ENCODE assay signal across 21 mouse cellular contexts in genomic region chr9:77175870-77176269, GRCm38 (mm10).
A peak's percentile ranks its signal among the peaks of the same experiment; 100 is the strongest.
DNase-seq lines count a peak whose midpoint lies in the region; ATAC-seq lines count a peak whose summit lies in the region.
"Had no signal": no experiment of that assay in that cellular context is flagged by ENCODE, and none has a peak within 500 bp of the region (broad histone marks: within the 10 kb centered on the region; RNA-seq: fewer than 3 reads in every experiment).

No protein-coding gene starts in this region.

- no peaks in the 10 kb centered on the region for H3K9me3 ChIP-seq in embryonic facial prominence, embryonic 14.5 days (ENCODE audit: control insufficient read depth, low read length)
- H3K9me3 ChIP-seq in embryonic facial prominence, embryonic 10.5 days, result no peaks in the 10 kb centered on the region
- H3K9me3 ChIP-seq in hindbrain, embryonic 15.5 days, result no peaks in the 10 kb centered on the region
- H3K9me3 ChIP-seq in hindbrain, embryonic 14.5 days (ENCODE audit: control insufficient read depth, low read length), result no peaks in the 10 kb centered on the region
- no peaks in the 10 kb centered on the region for H3K9me3 ChIP-seq in midbrain, embryonic 14.5 days (ENCODE audit: control insufficient read depth, low read length)
- H3K9me3 ChIP-seq in midbrain, embryonic 11.5 days (ENCODE audit: control insufficient read depth, low read length), result no peaks in the 10 kb centered on the region
- H3K9me3 ChIP-seq: forebrain, embryonic 13.5 days; heart, embryonic 15.5 days; intestine, embryonic 15.5 days had no signal

- H3K4me1 ChIP-seq in embryonic facial prominence, embryonic 14.5 days (ENCODE audit: control insufficient read depth, insufficient read depth, low read length), result no peaks in the 10 kb centered on the region
- no peaks in the 10 kb centered on the region for H3K4me1 ChIP-seq in embryonic facial prominence, embryonic 10.5 days
- H3K4me1 ChIP-seq in hindbrain, embryonic 15.5 days (replicated peaks), result no peaks in the 10 kb centered on the region
- H3K4me1 ChIP-seq in hindbrain, embryonic 14.5 days (replicated peaks; ENCODE audit: control insufficient read depth, insufficient read depth, low read length), result no peaks in the 10 kb centered on the region
- no peaks in the 10 kb centered on the region for H3K4me1 ChIP-seq in midbrain, embryonic 14.5 days (ENCODE audit: control insufficient read depth, insufficient read depth, low read length)
- H3K4me1 ChIP-seq in midbrain, embryonic 11.5 days (ENCODE audit: control insufficient read depth, insufficient read depth, low read length), result peaks cover 2% of the 10 kb centered on the region; the same call in 1 of the 2 replicates
- H3K4me1 ChIP-seq: forebrain, embryonic 13.5 days; heart, embryonic 15.5 days; intestine, embryonic 15.5 days had no signal

- H3K4me2 ChIP-seq in embryonic facial prominence, embryonic 14.5 days (ENCODE audit: low read depth, low read length), result no peak overlapping the region
- no peak overlapping the region for H3K4me2 ChIP-seq in hindbrain, embryonic 15.5 days
- H3K4me2 ChIP-seq in hindbrain, embryonic 14.5 days (replicated peaks), result no peak overlapping the region
- no peak overlapping the region for H3K4me2 ChIP-seq in midbrain, embryonic 14.5 days (ENCODE audit: low read length)
- H3K4me2 ChIP-seq in midbrain, embryonic 11.5 days, result no peak overlapping the region
- H3K4me2 ChIP-seq: forebrain, embryonic 13.5 days; heart, embryonic 11.5 days; heart, embryonic 15.5 days; intestine, embryonic 15.5 days had no signal

- WGBS in embryonic facial prominence, embryonic 14.5 days, result 71% methylated on average over 3 of the region's 3 CpGs
- WGBS in embryonic facial prominence, embryonic 10.5 days, result 77% methylated on average over 3 of the region's 3 CpGs
- WGBS in hindbrain, embryonic 15.5 days, result 65% methylated on average over 3 of the region's 3 CpGs
- WGBS in hindbrain, embryonic 14.5 days, result 67% methylated on average over 3 of the region's 3 CpGs
- 77% methylated on average over 3 of the region's 3 CpGs for WGBS in midbrain, embryonic 14.5 days
- 82% methylated on average over 3 of the region's 3 CpGs for WGBS in midbrain, embryonic 11.5 days

- no peak overlapping the region for H3K9ac ChIP-seq in embryonic facial prominence, embryonic 14.5 days (ENCODE audit: low read depth, low read length)
- H3K9ac ChIP-seq in hindbrain, embryonic 15.5 days, result no peak overlapping the region
- H3K9ac ChIP-seq in hindbrain, embryonic 14.5 days, result no peak overlapping the region
- no peak overlapping the region for H3K9ac ChIP-seq in midbrain, embryonic 14.5 days (replicated peaks; ENCODE audit: low read length)
- no peak overlapping the region for H3K9ac ChIP-seq in midbrain, embryonic 11.5 days (ENCODE audit: low read length)
- H3K9ac ChIP-seq: forebrain, embryonic 13.5 days; heart, embryonic 15.5 days; intestine, embryonic 15.5 days had no signal

- H3K27me3 ChIP-seq in embryonic facial prominence, embryonic 14.5 days (replicated peaks; ENCODE audit: control insufficient read depth, insufficient read depth, low read length), result no peaks in the 10 kb centered on the region
- H3K27me3 ChIP-seq in embryonic facial prominence, embryonic 10.5 days (replicated peaks; ENCODE audit: low read depth, poor library complexity, severe bottlenecking), result no peaks in the 10 kb centered on the region
- no peaks in the 10 kb centered on the region for H3K27me3 ChIP-seq in hindbrain, embryonic 15.5 days
- H3K27me3 ChIP-seq in hindbrain, embryonic 14.5 days (ENCODE audit: control insufficient read depth, insufficient read depth, low read length), result no peaks in the 10 kb centered on the region
- no peaks in the 10 kb centered on the region for H3K27me3 ChIP-seq in midbrain, embryonic 14.5 days (ENCODE audit: control insufficient read depth, insufficient read depth, low read length)
- H3K27me3 ChIP-seq in midbrain, embryonic 11.5 days (ENCODE audit: control insufficient read depth, insufficient read depth, low read length), result no peaks in the 10 kb centered on the region
- H3K27me3 ChIP-seq: forebrain, embryonic 13.5 days; heart, embryonic 15.5 days; intestine, embryonic 15.5 days had no signal

- no peak for DNase-seq in embryonic facial prominence, embryonic 14.5 days (ENCODE audit: low spot score)
- no peak for DNase-seq in embryonic facial prominence, embryonic 10.5 days (ENCODE audit: low spot score)
- no peak for DNase-seq in hindbrain, embryonic 14.5 days (ENCODE audit: low spot score)
- peak; percentile 32 for DNase-seq in midbrain, embryonic 14.5 days
- DNase-seq in midbrain, embryonic 11.5 days (ENCODE audit: low spot score, missing footprints), result no peak
- peak; percentile 10 for DNase-seq in telencephalon, adult 2 months (ENCODE audit: low read depth, low spot score)
- DNase-seq in spleen, postnatal 4 days (ENCODE audit: low spot score in 2 of 2), result no peak
- DNase-seq: adrenal gland, postnatal 10 days; B cell, adult 2 months; cerebellum, adult 2 months; cerebellum, postnatal 10 days; gastrocnemius, postnatal 10 days; heart, adult 2 months; heart, postnatal 14 days; kidney, adult 18-20 months had no signal

- H3K27ac ChIP-seq in embryonic facial prominence, embryonic 14.5 days (replicated peaks; ENCODE audit: low read depth, low read length), result no peak overlapping the region
- H3K27ac ChIP-seq in embryonic facial prominence, embryonic 10.5 days (replicated peaks), result no peak overlapping the region
- no peak overlapping the region for H3K27ac ChIP-seq in hindbrain, embryonic 15.5 days (replicated peaks)
- H3K27ac ChIP-seq in hindbrain, embryonic 14.5 days, result no peak overlapping the region
- H3K27ac ChIP-seq in midbrain, embryonic 14.5 days (replicated peaks; ENCODE audit: low read depth, low read length), result no peak overlapping the region; the same call in 1 of the 2 replicates
- no peak overlapping the region for H3K27ac ChIP-seq in midbrain, embryonic 11.5 days (ENCODE audit: low read depth, low read length)
- H3K27ac ChIP-seq: forebrain, embryonic 13.5 days; heart, adult 2 months; heart, embryonic 15.5 days; intestine, embryonic 15.5 days had no signal

- no peak overlapping the region for H3K4me3 ChIP-seq in embryonic facial prominence, embryonic 14.5 days (ENCODE audit: low read depth, low read length)
- no peak overlapping the region for H3K4me3 ChIP-seq in embryonic facial prominence, embryonic 10.5 days
- no peak overlapping the region for H3K4me3 ChIP-seq in hindbrain, embryonic 15.5 days
- H3K4me3 ChIP-seq in hindbrain, embryonic 14.5 days (replicated peaks; ENCODE audit: low read length), result no peak overlapping the region
- no peak overlapping the region for H3K4me3 ChIP-seq in midbrain, embryonic 14.5 days (replicated peaks; ENCODE audit: low read depth, low read length)
- H3K4me3 ChIP-seq in midbrain, embryonic 11.5 days (ENCODE audit: low read depth, low read length), result no peak overlapping the region
- H3K4me3 ChIP-seq: forebrain, embryonic 13.5 days; heart, adult 2 months; heart, embryonic 15.5 days; intestine, embryonic 15.5 days had no signal

- ATAC-seq in embryonic facial prominence, embryonic 14.5 days (ENCODE audit: low read depth), result peak; percentile 33; the same call in 1 of the 2 replicates
- ATAC-seq in hindbrain, embryonic 15.5 days (ENCODE audit: low FRiP score, low read depth), result peak; percentile 68; the same call in 1 of the 2 replicates
- ATAC-seq in hindbrain, embryonic 14.5 days (ENCODE audit: low FRiP score), result no peak
- peak; percentile 46; the same call in 1 of the 2 replicates for ATAC-seq in midbrain, embryonic 14.5 days (ENCODE audit: low FRiP score, low TSS enrichment)
- ATAC-seq in midbrain, embryonic 11.5 days (ENCODE audit: low FRiP score), result no peak
- ATAC-seq: CD4-positive, CD25-positive, alpha-beta regulatory T cell, adult 4 months; forebrain, embryonic 13.5 days; intestine, embryonic 15.5 days had no signal

- no peaks in the 10 kb centered on the region for H3K36me3 ChIP-seq in embryonic facial prominence, embryonic 14.5 days (ENCODE audit: control insufficient read depth, insufficient read depth, low read length)
- no peaks in the 10 kb centered on the region for H3K36me3 ChIP-seq in embryonic facial prominence, embryonic 10.5 days (replicated peaks)
- H3K36me3 ChIP-seq in hindbrain, embryonic 15.5 days, result no peaks in the 10 kb centered on the region
- H3K36me3 ChIP-seq in hindbrain, embryonic 14.5 days (replicated peaks; ENCODE audit: control insufficient read depth, insufficient read depth), result no peaks in the 10 kb centered on the region
- H3K36me3 ChIP-seq in midbrain, embryonic 14.5 days (ENCODE audit: control insufficient read depth, insufficient read depth, low read length), result no peaks in the 10 kb centered on the region
- no peaks in the 10 kb centered on the region for H3K36me3 ChIP-seq in midbrain, embryonic 11.5 days (ENCODE audit: control insufficient read depth, insufficient read depth, low read length)
- H3K36me3 ChIP-seq: heart, embryonic 15.5 days; intestine, embryonic 15.5 days had no signal

Comparison
In these comparisons a context has a peak if more than half of its experiments do, and no peak if none do; other contexts are left out.
1. ATAC-seq: peak in embryonic facial prominence, embryonic 14.5 days (single experiment), hindbrain, embryonic 15.5 days (single experiment) and midbrain, embryonic 14.5 days (single experiment); none in hindbrain, embryonic 14.5 days (single experiment) and midbrain, embryonic 11.5 days (single experiment).
2. DNase-seq: peak in midbrain, embryonic 14.5 days (single experiment) and telencephalon, adult 2 months (single experiment); none in embryonic facial prominence, embryonic 14.5 days (single experiment), embryonic facial prominence, embryonic 10.5 days (single experiment), hindbrain, embryonic 14.5 days (single experiment), midbrain, embryonic 11.5 days (single experiment) and spleen, postnatal 4 days (0 of 2).